Mouse (Mus musculus) midbrain, postnatal 0 days (tissue): ENCODE measurements at regions not wholly inside any gene's neighbourhood (a gene's known extent, or its start where the extent isn't known, plus 50 kb on each side); places are given as distances from the start of the nearest gene placed in this dataset.
"Not testable (repeated sequence)": the region's sequence is repeated elsewhere in the genome, so short reads cannot be mapped to it uniquely, and the experiment has no call there.

ENCODE experiments used
- ATAC-seq: fragments of 200-750 bp; cut with Nextera tagmentation; 2 replicates; pipeline ENCODE4 v1.8.0; 2017; ENCODE audit warnings: moderate number of reproducible peaks, mild to moderate bottlenecking, moderate TSS enrichment, moderate library complexity; ENCODE audit not compliant: low FRiP score
- DNase-seq: peaks from one replicate; pipeline ENCODE4 v3.0.0-alpha.2; 2015; ENCODE audit warnings: low spot score
- H3K27ac ChIP-seq: fragments of 300-500 bp; sonication (generic); 2 replicates; pipeline ENCODE4 v1.5.1; 2014; ENCODE audit warnings: low read depth, mild to moderate bottlenecking, low read length, mixed read lengths
- H3K27me3 ChIP-seq: fragments of 300-500 bp; sonication (generic); 2 replicates; pipeline ENCODE4 v1.6.1; 2014; ENCODE audit warnings: low read length, control low read depth, mixed read lengths; ENCODE audit not compliant: insufficient read depth
- H3K36me3 ChIP-seq: fragments of 300-500 bp; sonication (generic); 2 replicates; pipeline ENCODE4 v1.6.1; 2014; ENCODE audit warnings: low read length, control low read depth, mixed read lengths; ENCODE audit not compliant: insufficient read depth
- H3K4me1 ChIP-seq: fragments of 300-500 bp; sonication (generic); 2 replicates; pipeline ENCODE4 v1.6.1; 2014; ENCODE audit warnings: mild to moderate bottlenecking, control low read depth, antibody characterized with exemption, low read length, mixed read lengths; ENCODE audit not compliant: insufficient read depth
- H3K4me2 ChIP-seq: fragments of 300-500 bp; sonication (generic); 2 replicates; pipeline ENCODE4 v1.6.1; 2014; ENCODE audit warnings: low read depth, mild to moderate bottlenecking, low read length, mixed read lengths; ENCODE audit not compliant: poor library complexity, severe bottlenecking
- H3K4me3 ChIP-seq: fragments of 300-500 bp; sonication (generic); 2 replicates; pipeline ENCODE4 v1.5.1; 2014; ENCODE audit warnings: low read depth, mild to moderate bottlenecking, low read length, moderate library complexity
- H3K9ac ChIP-seq: fragments of 300-500 bp; sonication (generic); replicated peaks from 2 replicates; pipeline ENCODE4 v1.6.1; 2014; ENCODE audit warnings: mild to moderate bottlenecking, low read length, moderate library complexity, mixed read lengths; ENCODE audit not compliant: poor library complexity, severe bottlenecking
- H3K9me3 ChIP-seq: fragments of 300-500 bp; sonication (generic); 2 replicates; pipeline ENCODE4 v1.6.1; 2016; ENCODE audit warnings: low read length, control low read depth
- CTCF ChIP-seq: IDR thresholded peaks from 2 replicates; pipeline ENCODE4 v1.5.1; 2016; ENCODE audit warnings: antibody characterized with exemption, mild to moderate bottlenecking
- WGBS: fragments of 180-500 bp; shearing (Covaris S2); extraction: QIAGEN DNeasy Blood & Tissue Kit; methylation state at CpG from one replicate; pipeline ENCODE4 v1.1.7; 2014; 5-methylcytosine and 5-hydroxymethylcytosine counted together

- H3K4me2 ChIP-seq, result no peak overlapping the region
- H3K9ac ChIP-seq, result no peak overlapping the region
- no peak for TF ChIP-seq CTCF
- no peak overlapping the region for H3K27ac ChIP-seq
- H3K9me3 ChIP-seq, result no peaks in the 10 kb centered on the region
- no peaks in the 10 kb centered on the region for H3K4me1 ChIP-seq
- no peak overlapping the region for H3K4me3 ChIP-seq
- no peaks in the 10 kb centered on the region for H3K27me3 ChIP-seq
- H3K36me3 ChIP-seq, result no peaks in the 10 kb centered on the region
- ATAC-seq (no peak), DNase-seq (no peak)
- WGBS, result 95% methylated on average over 7 of the region's 7 CpGs
Measured at GRCm38 (mm10) chr13:5367058-5367797, 494.1 kb upstream of the Klf6 start.

- Histone ChIP-seq H3K4me1 (no peaks in the 10 kb centered on the region), H3K9ac (no peak overlapping the region), H3K36me3 (no peaks in the 10 kb centered on the region), H3K27me3 (no peaks in the 10 kb centered on the region), H3K27ac (no peak overlapping the region), H3K4me2 (no peak overlapping the region), H3K9me3 (no peaks in the 10 kb centered on the region), H3K4me3 (no peak overlapping the region)
- TF ChIP-seq CTCF, result no peak
- 84% methylated on average over 8 of the region's 8 CpGs for WGBS
- no peak for ATAC-seq
- DNase-seq, result no peak
Measured at GRCm38 (mm10) chr13:5370007-5370406, 491.3 kb upstream of the Klf6 start.

GRCm38 (mm10) chr13:5373191-5373590, 488.1 kb upstream of the Klf6 start:
- Histone ChIP-seq H3K36me3 (no peaks in the 10 kb centered on the region), H3K4me1 (no peaks in the 10 kb centered on the region), H3K9ac (no peak overlapping the region), H3K27me3 (no peaks in the 10 kb centered on the region), H3K4me3 (no peak overlapping the region), H3K4me2 (no peak overlapping the region), H3K27ac (no peak overlapping the region), H3K9me3 (no peaks in the 10 kb centered on the region)
- TF ChIP-seq CTCF, result no peak
- ATAC-seq, result no peak
- no peak for DNase-seq

GRCm38 (mm10) chr13:5408226-5408804, 453.0 kb upstream of the Klf6 start:
- H3K4me3 ChIP-seq, result no peak overlapping the region
- no peak overlapping the region for H3K27ac ChIP-seq
- WGBS, result 86% methylated on average over 4 of the region's 4 CpGs
- H3K9ac ChIP-seq, result no peak overlapping the region
- H3K4me2 ChIP-seq, result no peak overlapping the region
- H3K4me1 ChIP-seq, result no peaks in the 10 kb centered on the region
- H3K9me3 ChIP-seq, result no peaks in the 10 kb centered on the region
- ATAC-seq (no peak), DNase-seq (no peak)
- H3K27me3 ChIP-seq, result no peaks in the 10 kb centered on the region
- TF ChIP-seq CTCF, result no peak
- H3K36me3 ChIP-seq, result no peaks in the 10 kb centered on the region

GRCm38 (mm10) chr13:5412052-5412451, 449.2 kb upstream of the Klf6 start:
- no peak for DNase-seq
- no peak overlapping the region for H3K4me2 ChIP-seq
- H3K9ac ChIP-seq, result no peak overlapping the region
- no peaks in the 10 kb centered on the region for H3K36me3 ChIP-seq
- H3K27ac ChIP-seq, result no peak overlapping the region
- H3K27me3 ChIP-seq, result no peaks in the 10 kb centered on the region
- no peak for TF ChIP-seq CTCF
- no peaks in the 10 kb centered on the region for H3K9me3 ChIP-seq
- H3K4me3 ChIP-seq, result no peak overlapping the region
- ATAC-seq, result no peak
- H3K4me1 ChIP-seq, result no peaks in the 10 kb centered on the region

GRCm38 (mm10) chr13:5413009-5413408, 448.3 kb upstream of the Klf6 start:
- H3K4me1 ChIP-seq, H3K4me2 ChIP-seq: not testable (repeated sequence)

More at GRCm38 (mm10) chr13:5413009-5413408, 448.3 kb upstream of the Klf6 start:
- H3K36me3 ChIP-seq, H3K9me3 ChIP-seq, H3K4me3 ChIP-seq, DNase-seq, H3K27ac ChIP-seq, ATAC-seq, H3K9ac ChIP-seq, H3K27me3 ChIP-seq: not testable (repeated sequence)
